Mouse (Mus musculus): ENCODE measurements at regions not wholly inside any gene's neighbourhood (a gene's known extent, or its start where the extent isn't known, plus 50 kb on each side); places are given as distances from the start of the nearest gene placed in this dataset.

GRCm38 (mm10) chr17:88256599-88257544 lies 183.6 kb upstream of the Foxn2 start:
- no peak for DNase-seq (ENCODE audit: low spot score)

GRCm38 (mm10) chr17:88258361-88258796 lies 182.1 kb upstream of the Foxn2 start:
- DNase-seq (ENCODE audit: low spot score) = no peak

GRCm38 (mm10) chr17:88260176-88260575 lies 180.3 kb upstream of the Foxn2 start:
- DNase-seq (ENCODE audit: low spot score) = no peak

- no peak for DNase-seq (ENCODE audit: low spot score)
Measured at GRCm38 (mm10) chr17:88260826-88261225, 179.7 kb upstream of the Foxn2 start.

- DNase-seq (ENCODE audit: low spot score) = no peak
Measured at GRCm38 (mm10) chr17:88261556-88261955, 179.0 kb upstream of the Foxn2 start.

GRCm38 (mm10) chr17:88262326-88263187 lies 178.0 kb upstream of the Foxn2 start:
- DNase-seq (ENCODE audit: low spot score) = no peak

GRCm38 (mm10) chr17:88265291-88265690 lies 175.2 kb upstream of the Foxn2 start:
- no peak for DNase-seq (ENCODE audit: low spot score)

- no peak for DNase-seq (ENCODE audit: low spot score)
Measured at GRCm38 (mm10) chr17:88268216-88268615, 172.3 kb upstream of the Foxn2 start.

- DNase-seq (ENCODE audit: low spot score) = no peak
Measured at GRCm38 (mm10) chr17:88268802-88269201, 171.7 kb upstream of the Foxn2 start.

- no peak for DNase-seq (ENCODE audit: low spot score)
Measured at GRCm38 (mm10) chr17:88270896-88271295, 169.6 kb upstream of the Foxn2 start.

- no peak for DNase-seq (ENCODE audit: low spot score)
Measured at GRCm38 (mm10) chr17:88272161-88272560, 168.3 kb upstream of the Foxn2 start.

- no peak for DNase-seq (ENCODE audit: low spot score)
Measured at GRCm38 (mm10) chr17:88273520-88273919, 167.0 kb upstream of the Foxn2 start.

GRCm38 (mm10) chr17:88274003-88274698 lies 166.4 kb upstream of the Foxn2 start:
- DNase-seq (ENCODE audit: low spot score) = no peak

- DNase-seq (ENCODE audit: low spot score) = no peak
Measured at GRCm38 (mm10) chr17:88274720-88275433, 165.6 kb upstream of the Foxn2 start.

- DNase-seq (ENCODE audit: low spot score) = no peak
Measured at GRCm38 (mm10) chr17:88279656-88280055, 160.9 kb upstream of the Foxn2 start.

GRCm38 (mm10) chr17:88282711-88283110 lies 157.8 kb upstream of the Foxn2 start:
- DNase-seq (ENCODE audit: low spot score) = no peak

- no peak for DNase-seq (ENCODE audit: low spot score)
Measured at GRCm38 (mm10) chr17:88284477-88284876, 156.0 kb upstream of the Foxn2 start.

- no peak for DNase-seq (ENCODE audit: low spot score)
Measured at GRCm38 (mm10) chr17:88287861-88288260, 152.7 kb upstream of the Foxn2 start.

GRCm38 (mm10) chr17:88297520-88297919 lies 143.0 kb upstream of the Foxn2 start:
- no peak for DNase-seq (ENCODE audit: low spot score)

- no peak for DNase-seq (ENCODE audit: low spot score)
Measured at GRCm38 (mm10) chr17:88303991-88304390, 136.5 kb upstream of the Foxn2 start.

GRCm38 (mm10) chr17:88305165-88305564 lies 135.3 kb upstream of the Foxn2 start:
- no peak for DNase-seq (ENCODE audit: low spot score)
